Mouse (Mus musculus) kidney, adult 2 months (tissue): ENCODE data around the gene Zswim2. TPM values are rescaled to one million over a fixed set of nuclear protein-coding genes. Genes with fewer than 3 reads are reported as not detected.

Source experiments
- DNase-seq: peaks from one replicate; pipeline ENCODE4 v3.0.0; 2021
- H3K27ac ChIP-seq: fragments of 200-500 bp; 2 replicates; pipeline ENCODE4 v1.5.1; 2012; ENCODE audit warnings: low read depth, low read length, control low read depth, inconsistent platforms; ENCODE audit not compliant: insufficient read depth
- H3K27me3 ChIP-seq: fragments of 200-500 bp; replicated peaks from 2 replicates; pipeline ENCODE4 v1.6.1; 2012; ENCODE audit warnings: mild to moderate bottlenecking, moderate library complexity, low read length, inconsistent platforms; ENCODE audit not compliant: control insufficient read depth, insufficient read depth
- H3K36me3 ChIP-seq: fragments of 200-500 bp; 2 replicates; pipeline ENCODE4 v1.6.1; 2012; ENCODE audit warnings: mild to moderate bottlenecking, moderate library complexity, low read length, inconsistent platforms; ENCODE audit not compliant: control insufficient read depth, insufficient read depth
- H3K4me1 ChIP-seq: fragments of 200-500 bp; 2 replicates; pipeline ENCODE4 v1.6.1; 2011; ENCODE audit warnings: low read length; ENCODE audit not compliant: control insufficient read depth, insufficient read depth
- H3K4me3 ChIP-seq: fragments of 200-500 bp; 2 replicates; pipeline ENCODE4 v1.5.1; 2011; ENCODE audit warnings: mild to moderate bottlenecking, low read depth, low read length, control low read depth; ENCODE audit not compliant: insufficient read depth
- CTCF ChIP-seq: fragments of 200-500 bp; conservative IDR thresholded peaks from 2 replicates; pipeline ENCODE4 v1.5.1; 2011; ENCODE audit warnings: low read depth, mild to moderate bottlenecking, control low read depth, low read length, moderate library complexity, mixed read lengths; ENCODE audit not compliant: insufficient read depth, insufficient read length
- POLR2A ChIP-seq: fragments of 200-500 bp; IDR thresholded peaks from one replicate; pipeline ENCODE4 v1.6.1; 2011; ENCODE audit warnings: low read depth, low read length, control low read depth
- WGBS: fragments of 180-500 bp; shearing (Covaris S2); methylation state at CpG from one replicate; pipeline ENCODE4 v1.1.7; 2018; 5-methylcytosine and 5-hydroxymethylcytosine counted together
- polyA plus RNA-seq: library from polyadenylated mRNA; depleted of rRNA; stranded (reverse); fragments of >200 nt; gene quantifications from 2 replicates; pipeline ENCODE4 v1.2.3, GENCODE M21; 2012; rRNA removed

Gene Zswim2
- polyA plus RNA-seq, 1 experiment = not detected

DNA sequence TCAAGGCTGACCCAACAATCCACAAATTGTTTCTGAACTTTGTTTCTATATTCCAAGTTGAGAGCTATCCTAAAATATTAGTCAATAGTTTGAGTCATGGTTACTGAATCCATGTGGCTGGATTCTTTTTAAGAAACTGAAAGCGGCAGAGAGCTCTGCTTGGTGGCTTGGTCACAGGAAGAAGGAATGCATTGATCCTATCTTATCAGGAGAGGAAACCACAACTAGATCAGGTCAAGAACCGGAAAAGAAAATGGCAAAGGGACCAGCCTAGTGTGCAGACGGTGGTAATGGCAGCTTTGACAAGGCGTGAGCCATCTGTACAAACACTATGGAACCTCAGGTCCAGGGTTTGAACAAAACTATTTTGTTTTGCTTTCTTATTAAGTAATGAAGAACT lies 764 bp upstream of the Zswim2 start:
- H3K36me3 ChIP-seq = no peaks in the 10 kb centered on the region
- H3K27ac ChIP-seq = no peak overlapping the region
- H3K27me3 ChIP-seq = no peaks in the 10 kb centered on the region
- DNase-seq = no peak
- TF ChIP-seq CTCF (no peak), POLR2A (no peak)
- 66% methylated on average over 4 of the region's 4 CpGs for WGBS
- no peaks in the 10 kb centered on the region for H3K4me1 ChIP-seq
- no peak overlapping the region for H3K4me3 ChIP-seq

DNA sequence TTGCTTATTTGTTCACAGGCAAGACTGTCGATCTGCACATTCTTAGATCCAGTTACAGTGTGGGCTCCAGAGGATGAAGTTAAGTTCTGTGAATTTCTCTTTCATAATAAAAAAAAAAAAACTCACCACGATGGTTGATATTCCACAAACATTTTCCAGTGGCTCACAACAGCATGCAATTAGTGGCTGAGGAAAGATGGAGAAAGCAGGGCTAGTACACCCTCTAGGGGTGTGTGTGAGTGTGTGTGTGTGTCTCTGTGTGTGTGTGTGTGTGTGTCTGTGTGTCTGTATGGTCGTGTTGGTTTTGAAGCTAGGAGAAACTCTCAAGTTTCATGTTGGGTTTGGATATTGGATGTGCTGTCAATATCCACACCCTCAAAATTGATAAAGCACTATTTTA lies 350 bp upstream of the Zswim2 start:
- no peaks in the 10 kb centered on the region for H3K27me3 ChIP-seq
- H3K27ac ChIP-seq = no peak overlapping the region
- no peaks in the 10 kb centered on the region for H3K4me1 ChIP-seq
- no peak for DNase-seq
- no peaks in the 10 kb centered on the region for H3K36me3 ChIP-seq
- H3K4me3 ChIP-seq = no peak overlapping the region
- TF ChIP-seq CTCF (no peak), POLR2A (no peak)
- 37% methylated on average over 3 of the region's 3 CpGs for WGBS

DNA sequence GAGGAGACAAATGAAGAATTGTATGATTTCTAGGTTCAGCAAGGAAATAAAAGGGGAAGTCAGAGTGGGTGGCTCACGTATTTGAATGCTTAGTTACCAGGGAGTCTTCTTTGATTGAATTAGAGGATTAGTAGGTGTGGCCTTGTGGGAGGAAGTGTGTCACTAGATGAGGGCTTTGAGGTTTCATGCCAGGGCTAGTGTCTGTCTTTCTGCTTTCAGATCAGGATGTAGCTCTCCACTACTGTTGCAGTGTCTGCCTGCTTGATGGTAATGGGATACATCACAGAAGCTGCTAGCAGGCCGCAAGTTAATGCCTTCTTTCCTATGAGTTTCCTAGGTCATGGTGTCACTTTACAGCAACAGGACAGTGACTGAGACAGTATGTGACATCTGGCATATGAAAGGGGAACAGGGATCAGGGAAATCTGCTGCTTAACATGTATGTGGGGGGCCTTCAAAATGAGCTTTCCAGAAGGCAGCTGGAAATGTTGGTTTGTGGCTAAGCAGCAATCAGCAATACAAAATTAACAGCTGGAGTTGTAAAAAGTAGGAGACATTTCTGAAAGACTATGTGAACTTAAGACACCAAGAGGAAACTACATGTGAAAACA lies 11.4 kb downstream of the Zswim2 start:
- H3K4me1 ChIP-seq = no peaks in the 10 kb centered on the region
- no peak for DNase-seq
- H3K36me3 ChIP-seq = no peaks in the 10 kb centered on the region
- TF ChIP-seq POLR2A (no peak), CTCF (no peak)
- no peak overlapping the region for H3K27ac ChIP-seq
- WGBS = 35% methylated on average over 2 of the region's 2 CpGs
- no peak overlapping the region for H3K4me3 ChIP-seq
- H3K27me3 ChIP-seq = no peaks in the 10 kb centered on the region

DNA sequence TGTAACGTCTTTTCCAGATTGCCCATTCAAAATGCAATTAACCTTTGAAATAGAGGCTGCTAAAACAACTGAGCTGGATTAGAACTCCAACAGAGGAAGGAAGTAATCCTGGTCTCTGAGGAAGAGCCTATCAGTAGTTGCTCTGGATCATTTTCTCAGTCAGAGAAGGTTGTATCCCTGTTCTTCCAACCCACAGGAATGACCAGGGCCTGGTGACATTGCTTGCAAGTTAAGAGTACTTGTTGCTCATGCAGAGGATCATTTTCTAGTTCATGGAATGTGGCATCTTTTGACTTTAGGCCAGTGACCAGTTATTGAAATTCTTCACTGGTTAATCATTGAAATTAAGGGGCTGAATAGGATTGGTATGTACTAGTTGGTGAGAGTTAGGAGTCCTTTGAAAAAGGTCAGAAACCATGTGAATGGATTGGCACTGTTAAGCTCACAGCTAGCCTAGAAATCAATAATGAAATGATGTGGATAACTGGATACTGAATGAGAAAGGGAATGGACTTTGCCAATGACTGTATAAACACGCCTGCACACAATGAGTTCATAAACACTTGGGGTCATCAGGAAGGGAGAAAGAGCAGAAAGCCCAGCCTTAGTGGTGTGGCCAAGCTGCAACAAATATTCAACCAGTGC lies 39.0 kb downstream of the Zswim2 start:
- TF ChIP-seq CTCF (no peak), POLR2A (no peak)
- H3K4me3 ChIP-seq = no peak overlapping the region
- H3K27ac ChIP-seq = peak overlapping the region; percentile 31
- H3K36me3 ChIP-seq = no peaks in the 10 kb centered on the region
- WGBS = 44% methylated on average over 2 of the region's 2 CpGs
- no peaks in the 10 kb centered on the region for H3K27me3 ChIP-seq
- peak; percentile 68 for DNase-seq
- peaks cover 4% of the 10 kb centered on the region; the same call in 1 of the 2 replicates for H3K4me1 ChIP-seq

DNA sequence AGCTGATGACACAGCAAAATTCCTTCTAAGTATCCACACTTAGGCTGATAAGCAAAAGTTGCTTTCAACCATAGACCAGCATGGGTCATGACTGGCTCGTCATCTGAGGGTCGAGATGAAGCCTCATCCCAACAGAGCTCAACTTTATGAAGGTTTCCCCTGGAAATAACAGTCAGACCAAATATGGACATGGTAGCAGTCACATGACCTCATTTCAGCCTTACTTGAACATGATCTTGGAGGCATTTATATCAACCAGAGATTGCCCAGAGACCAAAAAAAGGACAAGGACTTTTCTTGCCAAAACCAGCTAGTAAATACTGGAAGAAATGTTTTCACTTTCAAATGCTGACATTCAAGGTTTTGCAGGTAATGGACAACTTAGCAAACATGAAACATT lies 47.3 kb downstream of the Zswim2 start:
- Histone ChIP-seq H3K4me3 (no peak overlapping the region), H3K27ac (no peak overlapping the region), H3K27me3 (no peaks in the 10 kb centered on the region), H3K4me1 (no peaks in the 10 kb centered on the region), H3K36me3 (no peaks in the 10 kb centered on the region)
- TF ChIP-seq POLR2A (no peak), CTCF (no peak)
- 93% methylated on average over 2 of the region's 2 CpGs for WGBS
- no peak for DNase-seq

DNA sequence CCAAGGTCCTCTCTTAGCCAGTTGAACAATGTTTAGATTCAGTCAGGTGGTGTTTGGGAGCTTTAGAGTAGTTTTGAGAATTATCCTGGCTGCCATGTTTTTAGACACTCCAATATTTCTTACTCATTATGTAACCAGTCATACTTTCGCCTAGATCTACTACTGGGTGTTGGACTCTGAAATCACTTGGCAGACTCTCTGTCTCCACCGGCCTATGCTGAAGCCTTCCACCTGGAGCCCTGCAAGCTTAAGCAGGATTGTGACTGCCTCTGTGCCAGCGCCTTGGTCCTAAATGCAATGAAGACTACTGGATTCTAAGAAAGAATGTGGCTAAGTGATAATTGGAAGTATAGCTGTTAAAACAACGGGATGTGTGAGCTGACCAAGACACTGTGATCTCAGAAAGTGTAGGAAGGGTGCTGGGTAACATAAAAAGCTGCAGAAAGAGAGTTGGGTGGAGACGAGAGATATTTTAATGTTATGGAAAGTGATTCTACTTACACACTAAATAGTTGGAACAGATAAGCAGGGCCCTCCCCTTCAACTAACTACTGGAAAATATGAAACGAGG lies 57.1 kb downstream of the Zswim2 start:
- no peak for TF ChIP-seq CTCF
- TF ChIP-seq POLR2A = no peak
- Histone ChIP-seq H3K27me3 (no peaks in the 10 kb centered on the region), H3K27ac (no peak overlapping the region), H3K36me3 (no peaks in the 10 kb centered on the region), H3K4me1 (no peaks in the 10 kb centered on the region), H3K4me3 (no peak overlapping the region)
- 69% methylated on average over 6 of the region's 6 CpGs for WGBS
- DNase-seq = peak; percentile 15

Other genes starting within 250 kb of the Zswim2 start
- 75.4 and 75.9 TPM in 2 replicates for gene Itgav, start 216.8 kb downstream of the Zswim2 start, polyA plus RNA-seq
- gene Fam171b, start 128.6 kb downstream of the Zswim2 start, polyA plus RNA-seq = 0.11 and 0.17 TPM in 2 replicates
- not detected in 2 replicates for gene Gm13698, start 14.5 kb upstream of the Zswim2 start, polyA plus RNA-seq
- gene Gm13693, start 20.3 kb upstream of the Zswim2 start, polyA plus RNA-seq = not detected in 2 replicates
- gene Gm13695, start 26.1 kb upstream of the Zswim2 start, polyA plus RNA-seq = not detected in 2 replicates
- gene Gm13696, start 31.9 kb upstream of the Zswim2 start, polyA plus RNA-seq = not detected in 2 replicates
- gene Gm13694, start 37.7 kb upstream of the Zswim2 start, polyA plus RNA-seq = not detected in 2 replicates
- not detected in 2 replicates for gene Gm13697, start 43.5 kb upstream of the Zswim2 start, polyA plus RNA-seq
- not detected in 2 replicates for gene Gm13691, start 49.3 kb upstream of the Zswim2 start, polyA plus RNA-seq